Mouse (Mus musculus): ENCODE measurements around the gene Gm15140. TPM values are rescaled to one million over a fixed set of nuclear protein-coding genes. Genes with fewer than 3 reads are reported as not detected.
"Not testable (repeated sequence)": the region's sequence is repeated elsewhere in the genome, so short reads cannot be mapped to it uniquely, and the experiment has no call there.

Gm15140 gene
- total RNA-seq (2021) (not detected), polyA plus RNA-seq (2012; rRNA removed) (not detected in 2 replicates)
- long read RNA-seq, result 0 reads

- 53% methylated on average over 1 of the region's 1 CpGs for WGBS
Observed at GRCm38 (mm10) chrX:154120585-154120984, at the start of gene Gm15140. Gene Gm15140 (minus strand): TSS chrX:154120685.

More at GRCm38 (mm10) chrX:154120585-154120984, at the start of gene Gm15140:
- H3K27ac ChIP-seq; intact Hi-C loops (cut with DNase I); H3K4me1 ChIP-seq (ENCODE audit: control insufficient read depth, insufficient read depth, low read length); H3K4me3 ChIP-seq; H3K36me3 ChIP-seq (ENCODE audit: control insufficient read depth, insufficient read depth, low read length); DNase-seq; H3K79me2 ChIP-seq (replicated peaks; ENCODE audit: control insufficient read depth, insufficient read depth, low read length); H3K9ac ChIP-seq (ENCODE audit: low read depth, low read length); H3K27me3 ChIP-seq (ENCODE audit: control insufficient read depth, insufficient read depth, low read length): not testable (repeated sequence)

Other genes starting within 250 kb of the Gm15140 start
- not detected for gene Samt1, start 108.0 kb downstream of the Gm15140 start, total RNA-seq (2021)
- not detected in 2 replicates for gene Samt1, start 108.0 kb downstream of the Gm15140 start, polyA plus RNA-seq (2012; rRNA removed)
- gene 4921511M17Rik, start 86.9 kb downstream of the Gm15140 start, total RNA-seq (2021), result not detected
- not detected in 2 replicates for gene 4921511M17Rik, start 86.9 kb downstream of the Gm15140 start, polyA plus RNA-seq (2012; rRNA removed)
- gene Gm10057, start 65.6 kb downstream of the Gm15140 start, total RNA-seq (2021), result not detected
- not detected in 2 replicates for gene Gm10057, start 65.6 kb downstream of the Gm15140 start, polyA plus RNA-seq (2012; rRNA removed)
- gene 4930524N10Rik, start 222.7 kb upstream of the Gm15140 start, total RNA-seq (2021), result not detected
- gene 4930524N10Rik, start 222.7 kb upstream of the Gm15140 start, polyA plus RNA-seq (2012; rRNA removed), result not detected in 2 replicates